ENCODE assay signal across 14 mouse cellular contexts in genomic region chr16:13498923-13499322, GRCm38 (mm10).
"Had no signal": no experiment of that assay in that cellular context is flagged by ENCODE, and none has a peak within 500 bp of the region (broad histone marks: within the 10 kb centered on the region; RNA-seq: fewer than 3 reads in every experiment).

No protein-coding gene starts in this region.

- H3K4me1 ChIP-seq: megakaryocyte, embryonic 14.5 days; midbrain, embryonic 13.5 days; midbrain, embryonic 15.5 days; neural tube, embryonic 12.5 days; stomach, embryonic 15.5 days had no signal

- H3K27ac ChIP-seq: macrophage; midbrain, embryonic 13.5 days; midbrain, embryonic 15.5 days; neural tube, embryonic 12.5 days; stomach, embryonic 15.5 days; stomach, postnatal 0 days had no signal

- H3K36me3 ChIP-seq: midbrain, embryonic 13.5 days; midbrain, embryonic 15.5 days; neural tube, embryonic 12.5 days; stomach, embryonic 15.5 days had no signal

- H3K4me3 ChIP-seq: megakaryocyte, embryonic 14.5 days; midbrain, embryonic 13.5 days; midbrain, embryonic 15.5 days; neural tube, embryonic 12.5 days; stomach, embryonic 15.5 days had no signal

- H3K27me3 ChIP-seq: midbrain, embryonic 13.5 days; midbrain, embryonic 15.5 days; neural tube, embryonic 12.5 days; stomach, embryonic 15.5 days had no signal

- DNase-seq: lung, adult 18-20 months; lung, embryonic 14.5 days; lung, postnatal 10 days; right cerebral cortex, postnatal 14 days; thymus, adult 2 months; thymus, postnatal 25 days; thymus, postnatal 4 days had no signal
